Mouse (Mus musculus) cerebellum, adult 11-12 months (tissue): Measurements from ENCODE around the gene Sult6b2.

ENCODE experiments used
- DNase-seq: peaks from one replicate; pipeline ENCODE4 v3.0.0; 2022

Gene Sult6b2

DNA sequence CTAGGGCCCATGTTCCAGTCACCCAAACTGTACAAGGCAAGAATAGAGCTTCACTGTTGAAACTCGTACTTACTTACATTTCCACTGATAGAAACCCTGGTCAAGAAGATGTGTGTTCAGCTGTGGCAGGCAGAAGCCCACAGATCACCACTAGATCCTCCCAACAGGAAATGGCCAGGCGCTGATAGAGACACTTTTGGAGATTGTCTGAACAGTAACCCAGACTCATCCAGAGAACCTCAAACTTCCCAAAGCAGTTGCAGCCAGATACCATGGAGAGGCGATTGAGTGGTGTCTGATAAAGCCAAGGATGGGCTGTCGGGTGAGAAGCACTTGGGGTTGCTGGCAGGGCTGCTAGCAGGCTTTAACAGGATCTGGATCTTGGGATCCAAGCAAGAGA lies 27.4 kb downstream of the Sult6b2 start:
- no peak for DNase-seq

DNA sequence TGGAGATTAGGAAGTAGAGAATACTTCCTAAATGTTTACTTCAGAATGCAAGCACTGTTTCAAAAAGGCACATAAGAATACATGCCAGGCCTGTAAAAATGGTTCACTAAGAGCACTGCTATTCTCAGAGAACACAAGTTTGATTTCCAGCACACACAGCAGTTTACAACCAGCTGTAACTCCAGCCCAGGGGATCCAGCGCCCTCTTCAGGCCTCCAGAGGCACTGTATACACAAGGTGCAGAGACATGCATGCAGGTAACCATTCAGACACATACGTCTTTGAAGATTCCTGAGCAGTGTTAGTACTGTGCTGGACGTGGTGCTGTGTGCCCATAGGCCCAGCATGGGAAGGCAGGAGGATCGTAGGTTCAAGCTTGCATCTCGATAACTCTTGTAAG lies 30.7 kb downstream of the Sult6b2 start:
- no peak for DNase-seq

DNA sequence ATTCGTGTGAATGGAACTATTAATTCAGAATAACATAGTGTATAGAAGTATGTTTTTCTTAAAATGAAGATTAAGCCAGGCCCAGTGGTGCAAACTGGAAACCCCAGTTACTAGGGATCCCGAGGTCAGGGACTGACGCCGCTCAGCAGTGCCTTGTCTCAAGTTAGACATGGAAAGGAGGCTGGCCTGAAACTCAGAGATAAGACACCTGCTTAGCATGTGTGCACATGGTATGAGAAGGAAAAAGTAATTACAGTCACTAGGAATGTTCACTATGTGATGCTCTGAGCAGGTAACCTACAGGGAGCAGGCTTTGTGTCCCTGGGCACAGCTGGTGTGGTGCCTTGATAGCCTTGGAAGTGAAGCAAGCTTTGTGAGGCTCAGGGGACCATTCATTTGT lies 32.7 kb downstream of the Sult6b2 start:
- DNase-seq = no peak

DNA sequence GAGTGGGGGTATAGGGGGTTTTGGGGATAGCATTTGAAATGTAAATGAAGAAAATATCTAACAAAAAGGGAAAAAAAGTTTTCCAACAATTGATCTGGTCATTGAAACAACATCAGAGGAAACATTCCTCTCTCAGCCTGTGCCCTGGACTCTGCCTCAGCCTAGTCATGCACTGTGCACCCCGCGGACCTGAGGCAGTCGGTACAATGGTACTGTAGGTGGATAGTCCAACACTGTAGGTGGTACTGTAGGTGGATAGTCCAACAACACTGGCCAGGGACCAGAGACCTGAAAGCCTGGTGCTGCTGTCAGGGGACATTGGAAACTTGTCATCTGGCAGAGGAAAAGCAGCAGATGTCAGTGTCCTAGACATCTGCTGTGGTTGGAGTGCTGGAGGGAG lies 34.4 kb downstream of the Sult6b2 start:
- DNase-seq = peak; percentile 26

GRCm38 (mm10) chr6:142767305-142767704 lies 37.0 kb downstream of the Sult6b2 start:
- DNase-seq = no peak

- no peak for DNase-seq
Measured at GRCm38 (mm10) chr6:142764933-142765332, 39.4 kb downstream of the Sult6b2 start.

DNA sequence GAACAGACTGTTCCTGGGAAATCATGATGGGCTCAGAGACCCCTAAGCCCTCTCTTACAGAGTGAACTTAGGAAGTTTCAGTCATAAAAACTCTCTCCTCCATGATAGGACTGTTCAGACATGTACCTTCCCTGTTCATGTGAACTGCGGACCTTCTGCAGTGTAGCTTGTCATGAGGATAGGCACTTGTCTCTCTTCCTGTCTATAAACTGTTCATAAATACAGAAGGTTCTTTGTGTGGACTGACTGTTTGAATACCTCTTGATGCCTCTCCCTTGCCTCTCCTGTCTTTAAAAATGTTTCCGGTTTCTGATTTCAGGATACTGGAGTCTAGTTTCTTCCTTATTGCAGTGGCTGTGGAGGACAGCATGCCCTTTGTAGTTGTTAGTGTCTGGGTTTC lies 44.7 kb downstream of the Sult6b2 start:
- no peak for DNase-seq

DNA sequence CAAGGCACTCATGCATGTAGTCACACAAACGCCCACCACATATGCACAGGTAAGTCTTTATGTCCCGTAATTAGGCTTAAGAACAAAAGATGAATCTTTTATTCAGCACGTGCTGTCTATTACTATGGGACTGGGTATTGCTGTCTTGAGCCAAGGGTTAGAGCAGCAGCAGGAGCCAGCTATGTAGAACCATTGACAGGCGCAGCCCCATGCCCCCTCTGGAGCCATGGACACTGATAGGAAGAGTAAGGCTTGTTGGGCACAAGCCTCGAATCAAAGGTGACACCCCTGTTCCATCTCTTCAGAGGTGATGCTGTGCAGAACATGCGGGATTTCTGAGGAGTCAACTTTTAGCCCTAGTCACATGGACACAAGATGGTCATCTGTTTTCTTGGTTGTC lies 45.7 kb downstream of the Sult6b2 start:
- no peak for DNase-seq

DNA sequence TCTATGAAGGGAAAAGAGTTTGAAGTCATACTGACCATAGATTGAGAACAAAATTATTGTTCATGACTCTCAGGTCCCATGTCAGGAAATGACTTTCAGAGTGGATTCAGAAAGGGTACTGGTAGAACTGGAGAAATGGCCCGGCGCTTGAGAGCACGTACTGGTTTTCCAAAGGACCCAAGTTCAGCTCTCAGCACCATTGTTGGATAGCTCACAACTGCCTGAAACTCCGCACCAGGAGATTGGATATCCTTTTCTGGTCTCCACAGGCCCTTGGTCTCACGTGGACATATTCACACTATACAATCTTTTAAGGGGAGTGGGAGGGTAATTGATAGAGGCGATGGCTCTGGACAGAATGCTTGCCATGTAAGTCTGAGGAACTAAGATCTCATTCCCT lies 46.3 kb downstream of the Sult6b2 start:
- DNase-seq = no peak

GRCm38 (mm10) chr6:142757334-142757965 lies 46.9 kb downstream of the Sult6b2 start:
- no peak for DNase-seq

GRCm38 (mm10) chr6:142756507-142757333 lies 47.6 kb downstream of the Sult6b2 start, which contains the start of gene Cmas:
TSS of gene Cmas (plus strand) at chr6:142756686.
- peak; percentile 89 for DNase-seq

- DNase-seq = no peak
Measured at GRCm38 (mm10) chr6:142752331-142753246, 51.7 kb downstream of the Sult6b2 start.

DNA sequence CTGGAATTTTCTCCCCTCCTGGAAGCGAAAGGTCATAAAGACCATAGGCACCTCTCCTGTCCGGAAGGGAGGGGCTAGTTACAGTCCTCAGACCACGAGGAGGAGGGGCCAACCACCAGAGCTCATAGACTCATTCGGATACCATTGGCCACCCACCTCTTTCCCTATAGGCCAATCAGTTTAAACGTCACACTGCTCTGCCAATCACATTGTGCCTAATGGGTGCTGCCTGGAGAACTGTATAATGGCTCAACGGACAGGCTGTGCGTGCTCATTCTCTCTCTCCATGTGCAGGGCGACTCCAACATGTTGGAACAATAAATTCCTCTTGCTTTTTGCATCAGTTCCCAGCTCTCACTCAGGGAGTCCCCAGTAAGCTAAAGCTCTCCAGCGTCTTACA lies 52.9 kb downstream of the Sult6b2 start:
- DNase-seq = no peak

GRCm38 (mm10) chr6:142748057-142748708 lies 56.1 kb downstream of the Sult6b2 start:
- no peak for DNase-seq

DNA sequence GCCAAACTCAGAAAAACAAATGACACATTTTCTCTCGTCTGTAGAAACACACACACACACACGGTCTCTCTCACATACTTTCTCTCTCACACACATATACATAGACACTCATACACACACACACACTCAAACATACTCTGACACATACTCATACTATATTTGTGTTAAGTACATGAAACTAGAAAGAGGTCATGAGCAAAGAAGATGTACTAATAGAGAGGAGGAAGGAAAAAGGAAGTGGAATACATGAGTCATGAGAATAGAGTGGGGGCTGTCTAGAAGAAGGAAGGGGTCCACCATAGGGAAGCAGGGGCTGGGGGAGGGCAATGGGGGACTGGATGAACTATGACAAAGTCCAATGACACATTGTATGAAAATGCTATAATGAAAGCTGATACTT lies 57.1 kb downstream of the Sult6b2 start:
- no peak for DNase-seq

DNA sequence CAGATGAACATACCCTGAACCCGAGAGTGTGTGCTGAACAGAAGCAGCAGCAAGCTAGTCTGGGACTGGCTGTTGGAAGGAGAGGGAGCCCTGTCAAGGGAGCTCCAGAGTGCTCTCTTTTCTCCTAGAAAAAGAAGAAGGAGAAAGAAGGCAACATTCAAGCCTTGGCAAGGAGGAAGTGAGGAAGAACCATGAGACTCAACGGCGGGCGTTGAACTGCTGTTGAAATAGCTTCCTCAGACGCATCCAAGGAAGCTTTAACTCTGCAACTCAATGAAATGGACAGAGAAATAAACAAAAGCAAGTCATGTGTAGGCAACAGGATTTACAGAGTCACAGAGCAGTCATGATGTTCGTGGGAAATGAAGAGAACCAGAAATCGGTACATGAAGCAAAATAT lies 57.5 kb downstream of the Sult6b2 start:
- DNase-seq = no peak

DNA sequence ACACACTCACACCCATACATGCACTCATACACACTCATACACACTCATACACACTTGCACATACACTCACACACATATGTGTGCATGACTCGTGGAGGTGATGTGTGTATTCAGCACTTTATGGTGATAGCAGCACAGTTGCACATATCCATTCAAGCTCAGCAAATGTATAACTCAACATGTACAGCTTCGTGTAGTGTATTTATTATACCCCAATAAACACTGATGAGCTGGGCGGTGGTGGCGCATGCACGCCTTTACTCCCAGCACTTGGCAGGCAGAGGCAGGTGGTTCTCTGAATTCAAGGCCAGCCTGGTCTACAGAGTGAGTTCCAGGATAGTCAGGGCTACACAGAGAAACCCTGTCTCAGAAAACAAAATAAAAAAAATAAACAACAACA lies 58.8 kb downstream of the Sult6b2 start:
- no peak for DNase-seq

DNA sequence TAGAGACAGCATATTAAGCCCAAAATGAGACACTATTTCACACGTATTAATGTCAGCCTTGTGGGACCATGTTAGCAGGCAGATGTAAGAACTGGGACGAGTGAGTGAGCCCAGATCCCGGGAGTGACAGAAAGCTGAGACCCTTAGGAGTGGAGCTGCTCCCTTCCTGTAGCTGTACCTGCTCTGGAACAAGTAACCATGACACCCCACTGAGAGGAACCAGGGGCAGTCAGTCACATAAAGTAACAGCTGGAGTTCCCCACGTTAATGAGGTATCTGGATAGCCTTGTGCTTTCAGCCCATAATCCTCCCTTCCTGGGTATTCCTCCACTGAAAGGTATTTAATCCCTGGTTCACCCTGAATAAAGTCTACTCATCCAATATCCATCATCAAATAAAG lies 61.1 kb downstream of the Sult6b2 start:
- no peak for DNase-seq

- DNase-seq = no peak
Measured at GRCm38 (mm10) chr6:142741763-142742162, 62.5 kb downstream of the Sult6b2 start.

- DNase-seq = no peak
Measured at GRCm38 (mm10) chr6:142738637-142739036, 65.7 kb downstream of the Sult6b2 start.

DNA sequence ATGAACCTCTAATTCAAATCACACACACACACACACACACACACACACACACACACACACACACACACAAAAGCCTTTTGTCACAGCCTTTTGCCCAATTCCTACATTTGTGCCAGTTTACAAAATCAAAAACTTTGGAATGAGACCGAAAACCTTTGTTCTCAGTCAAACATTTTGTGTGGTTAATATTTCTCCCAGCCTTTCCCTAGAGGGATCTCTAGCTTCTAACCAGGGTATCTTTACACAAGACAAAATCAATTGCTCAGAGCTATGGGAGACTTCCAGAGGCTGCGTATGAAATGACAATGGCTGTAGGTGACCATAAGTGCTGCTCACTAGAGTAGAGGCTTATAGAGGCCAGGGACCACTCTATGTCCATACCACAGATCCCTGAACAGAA lies 66.1 kb downstream of the Sult6b2 start:
- no peak for DNase-seq

GRCm38 (mm10) chr6:142735302-142736005 lies 68.8 kb downstream of the Sult6b2 start:
- DNase-seq = no peak
